Mouse (Mus musculus) hindbrain, embryonic 14.5 days (tissue): ENCODE results near the gene Mrps35. TPM values are rescaled to one million over a fixed set of nuclear protein-coding genes. Genes with fewer than 3 reads are reported as not detected.
A peak's percentile ranks its signal among the peaks of the same experiment; 100 is the strongest.

Source experiments
- ATAC-seq: fragments of 200-750 bp; cut with Nextera tagmentation; 2 replicates; pipeline ENCODE4 v1.8.0; 2017; ENCODE audit warnings: moderate number of reproducible peaks, mild to moderate bottlenecking, moderate TSS enrichment, moderate library complexity; ENCODE audit not compliant: low FRiP score
- DNase-seq: peaks from one replicate; pipeline ENCODE4 v3.0.0-alpha.2; 2015; ENCODE audit warnings: low spot score
- H3K27ac ChIP-seq: fragments of 300-500 bp; sonication (generic); 2 replicates; pipeline ENCODE4 v1.5.1; 2014; ENCODE audit warnings: mild to moderate bottlenecking, moderate library complexity
- H3K27me3 ChIP-seq: fragments of 300-500 bp; sonication (generic); 2 replicates; pipeline ENCODE4 v1.6.1; 2014; ENCODE audit warnings: mild to moderate bottlenecking, low read length, mixed read lengths; ENCODE audit not compliant: control insufficient read depth, insufficient read depth
- H3K36me3 ChIP-seq: fragments of 300-500 bp; sonication (generic); replicated peaks from 2 replicates; pipeline ENCODE4 v1.6.1; 2014; ENCODE audit not compliant: control insufficient read depth, insufficient read depth
- H3K4me1 ChIP-seq: fragments of 300-500 bp; sonication (generic); replicated peaks from 2 replicates; pipeline ENCODE4 v1.6.1; 2014; ENCODE audit warnings: antibody characterized with exemption, low read length, mixed read lengths; ENCODE audit not compliant: control insufficient read depth, insufficient read depth
- H3K4me2 ChIP-seq: fragments of 300-500 bp; sonication (generic); replicated peaks from 2 replicates; pipeline ENCODE4 v1.6.1; 2014; ENCODE audit warnings: mild to moderate bottlenecking, moderate library complexity
- H3K4me3 ChIP-seq: fragments of 300-500 bp; sonication (generic); replicated peaks from 2 replicates; pipeline ENCODE4 v1.5.1; 2014; ENCODE audit warnings: mild to moderate bottlenecking, low read length
- H3K9ac ChIP-seq: fragments of 300-500 bp; sonication (generic); 2 replicates; pipeline ENCODE4 v1.6.1; 2014
- H3K9me3 ChIP-seq: fragments of 300-500 bp; sonication (generic); 2 replicates; pipeline ENCODE4 v1.6.1; 2016; ENCODE audit warnings: low read length; ENCODE audit not compliant: control insufficient read depth
- WGBS: fragments of 180-500 bp; shearing (Covaris S2); extraction: QIAGEN DNeasy Blood & Tissue Kit; methylation state at CpG from one replicate; pipeline ENCODE4 v1.1.7; 2014; 5-methylcytosine and 5-hydroxymethylcytosine counted together
- polyA plus RNA-seq: library from polyadenylated mRNA; unstranded; fragments of >200 nt; fragmentation: Nextera tagmentation; extraction: Ambion mirVana; gene quantifications from 2 replicates; pipeline ENCODE4 v1.2.1, GENCODE M21; 2014

Gene Mrps35
- polyA plus RNA-seq, 1 experiment from 2014 or later, result 76.8 TPM

DNA sequence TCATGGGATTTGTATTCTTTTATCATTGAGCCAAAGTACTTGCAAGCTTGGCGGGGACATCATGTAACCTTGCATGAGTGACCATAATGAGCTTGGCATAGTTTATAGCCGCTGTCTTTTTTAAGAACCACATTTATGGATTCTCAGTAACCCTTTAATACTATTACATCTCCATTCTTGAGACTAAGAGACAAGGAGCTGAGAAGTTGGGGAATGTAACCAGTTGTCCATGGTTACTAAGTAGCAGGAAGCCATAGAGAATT, 19.5 kb upstream of the Mrps35 start:
- no peak overlapping the region for H3K4me3 ChIP-seq
- H3K36me3 ChIP-seq, result peaks cover 2% of the 10 kb centered on the region; the same call in 1 of the 2 replicates
- no peak for DNase-seq
- no peaks in the 10 kb centered on the region for H3K4me1 ChIP-seq
- no peaks in the 10 kb centered on the region for H3K27me3 ChIP-seq
- no peak for ATAC-seq
- no peak overlapping the region for H3K9ac ChIP-seq
- H3K4me2 ChIP-seq, result no peak overlapping the region
- 92% methylated on average over 2 of the region's 2 CpGs for WGBS
- no peak overlapping the region for H3K27ac ChIP-seq
- no peaks in the 10 kb centered on the region for H3K9me3 ChIP-seq

DNA sequence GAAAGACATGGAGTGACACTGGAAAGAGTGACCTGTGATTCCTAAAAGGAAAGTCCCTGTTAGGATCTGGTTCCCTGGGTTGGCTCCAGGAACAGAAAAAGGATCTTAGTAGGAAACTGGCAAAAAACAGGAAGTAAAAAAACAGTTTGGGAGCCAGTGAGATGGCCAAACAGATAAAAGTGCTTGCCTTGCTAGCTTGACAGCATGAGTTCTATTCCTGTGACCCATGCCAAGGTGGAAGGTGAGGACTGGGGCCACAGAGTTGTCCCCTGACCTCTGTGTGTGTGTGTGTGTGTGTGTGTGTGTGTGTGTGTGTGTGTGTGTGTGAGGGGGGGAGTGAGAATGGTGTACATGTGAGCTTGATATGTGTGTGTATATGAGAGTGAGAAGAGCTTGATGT, 19.0 kb upstream of the Mrps35 start:
- Histone ChIP-seq H3K4me3 (no peak overlapping the region), H3K4me1 (no peaks in the 10 kb centered on the region), H3K4me2 (no peak overlapping the region)

DNA sequence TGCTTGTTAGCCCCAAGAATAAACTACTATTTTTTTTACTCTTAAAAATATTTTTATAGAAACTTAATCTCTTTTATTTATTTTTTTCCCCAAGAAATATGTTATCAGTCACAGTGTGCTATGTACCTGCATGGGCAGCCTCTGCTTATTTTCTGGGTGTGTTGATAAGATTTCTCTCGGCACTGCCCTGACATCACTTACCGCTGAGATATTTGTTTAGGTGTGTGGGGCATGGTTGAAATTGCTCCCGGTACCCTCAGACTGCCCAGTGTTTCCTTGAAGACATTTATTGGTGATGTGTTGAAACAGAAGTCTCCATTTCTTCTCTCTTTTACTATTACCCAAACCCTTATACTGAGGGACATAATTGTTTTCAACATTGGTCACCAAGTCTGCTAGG, 17.8 kb upstream of the Mrps35 start:
- Histone ChIP-seq H3K4me1 (no peaks in the 10 kb centered on the region), H3K4me3 (no peak overlapping the region), H3K4me2 (no peak overlapping the region), H3K36me3 (0 out of 2 replicates have a peak, but pooled peaks cover 2% of the 10 kb centered on the region), H3K27me3 (no peaks in the 10 kb centered on the region), H3K27ac (no peak overlapping the region), H3K9ac (no peak overlapping the region), H3K9me3 (no peaks in the 10 kb centered on the region)
- ATAC-seq (no peak), DNase-seq (no peak)
- WGBS, result 92% methylated on average over 3 of the region's 3 CpGs

More for the DNA sequence above, 19.0 kb upstream of the Mrps35 start:
- H3K9me3 ChIP-seq, result no peaks in the 10 kb centered on the region
- H3K27me3 ChIP-seq, result no peaks in the 10 kb centered on the region
- H3K27ac ChIP-seq, result no peak overlapping the region
- no peak for DNase-seq
- 0 out of 2 replicates have a peak, but pooled peaks cover 2% of the 10 kb centered on the region for H3K36me3 ChIP-seq
- no peak for ATAC-seq
- H3K9ac ChIP-seq, result no peak overlapping the region

DNA sequence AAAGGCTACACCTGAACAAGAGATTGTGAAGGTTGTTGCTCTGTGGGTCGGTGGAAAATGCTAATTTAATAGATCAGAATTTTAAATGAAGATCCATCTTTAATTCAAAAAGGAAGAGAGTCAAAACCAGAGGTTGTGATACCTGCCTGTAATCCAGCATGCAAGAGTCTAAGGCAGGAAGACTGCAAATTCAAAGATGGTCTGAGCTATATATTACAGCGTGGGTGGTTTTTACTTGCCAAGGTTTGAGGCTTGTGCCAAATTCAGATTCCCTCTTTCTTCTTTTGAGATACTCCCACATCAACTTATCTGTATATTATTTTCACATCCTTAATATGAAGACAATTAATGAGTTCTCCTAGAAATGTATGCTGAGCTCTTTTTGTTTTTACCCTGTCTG, 14.2 kb upstream of the Mrps35 start:
- WGBS, result 91% methylated on average over 2 of the region's 2 CpGs
- Histone ChIP-seq H3K4me2 (no peak overlapping the region), H3K9ac (no peak overlapping the region), H3K36me3 (0 out of 2 replicates have a peak, but pooled peaks cover 2% of the 10 kb centered on the region), H3K9me3 (no peaks in the 10 kb centered on the region), H3K4me3 (no peak overlapping the region), H3K4me1 (no peaks in the 10 kb centered on the region), H3K27ac (no peak overlapping the region), H3K27me3 (no peaks in the 10 kb centered on the region)
- DNase-seq (no peak), ATAC-seq (no peak)

DNA sequence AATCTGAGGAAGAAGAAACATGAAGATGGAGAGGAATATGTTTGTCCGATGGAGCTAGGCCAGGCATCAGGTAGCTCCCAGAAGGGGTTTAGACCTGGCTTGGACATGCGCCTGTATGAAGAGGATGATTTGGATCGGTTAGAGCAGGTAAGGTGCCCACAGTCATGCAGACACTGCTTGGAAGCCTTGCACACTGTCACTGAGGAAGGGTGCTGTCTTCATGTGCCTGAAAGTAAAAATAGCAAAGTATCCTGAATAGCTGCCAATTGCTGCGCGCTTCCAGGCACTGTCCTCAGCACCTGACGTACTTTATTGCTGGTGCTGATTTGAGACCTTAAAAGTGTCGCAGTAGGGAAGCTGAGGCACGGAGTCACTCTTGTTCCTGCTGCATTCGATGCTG, 13.0 kb upstream of the Mrps35 start:
- Histone ChIP-seq H3K4me2 (no peak overlapping the region), H3K4me3 (no peak overlapping the region), H3K27me3 (no peaks in the 10 kb centered on the region), H3K4me1 (no peaks in the 10 kb centered on the region), H3K9me3 (no peaks in the 10 kb centered on the region), H3K27ac (no peak overlapping the region), H3K36me3 (0 out of 2 replicates have a peak, but pooled peaks cover 2% of the 10 kb centered on the region), H3K9ac (no peak overlapping the region)
- 96% methylated on average over 9 of the region's 9 CpGs for WGBS
- no peak for ATAC-seq
- DNase-seq, result no peak

DNA sequence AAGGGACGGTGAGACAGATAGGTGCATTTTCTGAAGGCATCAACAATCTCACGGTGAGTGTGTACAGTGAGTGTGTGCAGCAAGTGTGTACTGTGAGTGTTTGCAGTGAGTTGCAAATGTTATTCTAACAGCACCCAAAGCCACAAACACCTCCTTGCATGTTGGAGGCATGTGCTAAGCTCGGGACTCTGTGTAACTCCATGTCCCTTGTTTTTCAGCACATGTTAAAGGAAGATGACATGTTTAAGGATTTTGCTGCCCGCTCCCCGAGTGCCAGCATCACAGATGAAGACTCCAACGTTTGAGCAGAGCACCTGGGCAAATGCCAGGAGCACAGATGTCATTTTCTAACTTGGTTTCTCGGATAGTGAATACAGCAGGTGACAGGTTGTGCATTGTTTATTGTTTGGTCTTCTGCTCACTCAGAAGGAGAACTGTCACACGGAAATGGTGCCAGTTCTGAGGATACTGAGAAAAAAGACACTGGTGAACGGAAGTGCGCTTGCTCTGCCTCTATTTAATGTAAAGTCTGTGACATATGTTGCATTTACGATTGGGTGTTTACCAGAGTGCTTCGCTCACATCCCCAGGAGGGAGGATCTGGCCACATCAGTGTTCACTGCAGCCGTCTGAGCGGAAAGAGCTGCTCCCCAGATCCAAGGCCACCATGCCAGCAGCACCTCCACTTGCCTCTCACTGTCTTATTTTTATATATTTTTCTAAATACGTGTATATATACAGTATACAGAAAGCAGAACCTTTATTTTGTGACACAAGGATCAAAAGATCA, 12.3 kb upstream of the Mrps35 start:
- ATAC-seq (no peak), DNase-seq (no peak)
- no peak overlapping the region for H3K4me3 ChIP-seq
- no peaks in the 10 kb centered on the region for H3K4me1 ChIP-seq
- H3K4me2 ChIP-seq, result no peak overlapping the region
- H3K27me3 ChIP-seq, result no peaks in the 10 kb centered on the region
- 0 out of 2 replicates have a peak, but pooled peaks cover 2% of the 10 kb centered on the region for H3K36me3 ChIP-seq
- 86% methylated on average over 15 of the region's 15 CpGs for WGBS
- no peak overlapping the region for H3K27ac ChIP-seq
- H3K9me3 ChIP-seq, result no peaks in the 10 kb centered on the region
- no peak overlapping the region for H3K9ac ChIP-seq

DNA sequence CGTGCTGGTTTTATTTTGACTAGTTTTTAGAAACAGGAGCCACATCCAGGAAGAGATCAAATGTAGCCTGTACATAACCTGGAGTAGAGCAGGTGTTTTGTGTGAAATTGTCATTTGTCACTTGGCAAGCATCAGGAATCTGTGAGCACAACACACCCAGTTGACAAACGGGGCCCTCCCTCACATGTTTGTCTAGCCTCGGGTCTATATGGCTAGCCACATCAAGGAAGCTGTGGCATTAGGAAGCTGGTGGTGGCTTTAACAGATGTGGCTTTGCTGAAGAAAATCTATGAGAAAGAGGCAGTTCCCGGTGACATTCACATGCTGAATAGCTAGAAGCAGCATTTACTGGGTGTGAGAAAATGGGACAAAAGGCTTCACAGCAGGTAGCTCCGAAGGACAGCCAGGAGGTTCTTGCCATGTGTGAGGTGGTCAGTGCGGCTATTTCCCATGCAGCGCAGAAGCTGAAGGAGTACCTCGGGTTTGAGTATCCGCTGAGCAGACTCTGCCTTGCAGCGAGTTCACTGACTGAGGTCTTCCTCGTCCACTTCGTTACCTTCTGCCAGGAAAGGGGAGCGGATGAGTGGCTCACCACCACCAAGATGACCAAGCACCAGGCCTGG, 10.2 kb upstream of the Mrps35 start, which contains the start of gene Rep15:
TSS of gene Rep15 (plus strand) at position 282 of the 623 bp plus-strand sequence.
- ATAC-seq, result no peak
- 31% methylated on average over 13 of the region's 13 CpGs for WGBS
- no peaks in the 10 kb centered on the region for H3K36me3 ChIP-seq
- H3K9ac ChIP-seq, result no peak within 1 kb of the TSS
- no peak for DNase-seq
- H3K4me1 ChIP-seq, result no peaks in the 10 kb centered on the region
- H3K27ac ChIP-seq, result no peak within 1 kb of the TSS
- no peak within 1 kb of the TSS for H3K4me2 ChIP-seq
- H3K9me3 ChIP-seq, result no peaks in the 10 kb centered on the region
- H3K27me3 ChIP-seq, result no peaks in the 10 kb centered on the region
- no peak within 1 kb of the TSS for H3K4me3 ChIP-seq

DNA sequence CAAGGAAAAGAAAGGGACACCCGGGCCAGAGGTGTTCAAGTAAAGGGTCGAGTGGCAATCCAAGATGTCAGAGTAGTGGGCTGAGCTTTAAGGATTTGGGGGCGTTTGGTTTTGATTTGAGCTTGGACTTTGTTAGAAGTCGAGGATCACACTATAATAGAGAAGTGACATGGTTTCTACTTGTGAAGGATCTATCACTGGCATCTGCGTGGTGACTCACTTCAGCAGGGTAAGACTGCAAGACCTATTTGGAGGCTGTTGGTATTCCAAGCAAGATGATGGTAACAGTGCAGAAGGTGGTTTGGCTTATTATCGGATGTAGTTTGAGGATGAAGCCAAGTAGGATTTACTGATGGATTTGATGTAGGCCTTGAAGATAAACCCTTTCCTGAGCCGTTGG, 1.1 kb downstream of the Mrps35 start:
- Histone ChIP-seq H3K9ac (peak overlapping the region; percentile 84), H3K4me3 (peak overlapping the region; percentile 68), H3K36me3 (peaks cover 29% of the 10 kb centered on the region), H3K4me1 (peaks cover 10% of the 10 kb centered on the region), H3K9me3 (no peaks in the 10 kb centered on the region), H3K27ac (no peak overlapping the region), H3K27me3 (no peaks in the 10 kb centered on the region), H3K4me2 (peak overlapping the region; percentile 58)
- WGBS, result 60% methylated on average over 7 of the region's 7 CpGs
- ATAC-seq, result no peak
- no peak for DNase-seq

DNA sequence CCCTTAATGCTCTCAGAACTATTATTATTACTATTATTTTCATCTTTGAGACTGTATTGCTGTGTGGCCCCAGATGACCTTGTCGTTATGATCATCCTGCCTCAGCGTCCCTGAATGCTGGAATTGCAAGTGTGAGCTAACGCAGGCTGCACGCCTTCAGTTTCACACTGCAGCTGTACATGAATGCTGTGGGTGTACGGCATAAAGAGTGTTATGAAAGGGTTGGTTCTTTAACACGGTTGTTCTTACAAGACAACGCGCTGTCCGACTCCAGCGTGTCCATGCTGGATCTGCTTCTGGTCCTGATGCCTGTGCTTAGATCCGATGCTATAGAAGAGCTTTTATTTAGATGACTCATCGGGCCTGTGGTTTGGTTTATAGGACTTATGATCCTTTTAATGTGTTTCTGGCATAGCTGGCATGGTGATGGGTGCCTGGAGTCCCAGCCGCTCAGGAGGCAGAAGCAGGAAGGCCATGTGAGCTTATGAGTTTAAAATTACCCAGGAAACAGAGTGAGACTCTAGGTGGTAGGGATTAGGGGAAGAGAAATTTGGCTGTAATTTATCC, 6.8 kb downstream of the Mrps35 start:
- peaks cover under 1% of the 10 kb centered on the region; the same call in 1 of the 2 replicates for H3K4me1 ChIP-seq
- H3K4me3 ChIP-seq, result no peak overlapping the region
- no peaks in the 10 kb centered on the region for H3K9me3 ChIP-seq
- no peaks in the 10 kb centered on the region for H3K27me3 ChIP-seq
- ATAC-seq, result no peak
- no peak overlapping the region for H3K4me2 ChIP-seq
- H3K9ac ChIP-seq, result no peak overlapping the region
- H3K27ac ChIP-seq, result no peak overlapping the region
- DNase-seq, result no peak
- peaks cover 85% of the 10 kb centered on the region for H3K36me3 ChIP-seq
- 97% methylated on average over 13 of the region's 13 CpGs for WGBS
